Mouse (Mus musculus) small intestine, adult 2 months (tissue): ENCODE results near the gene Tecpr2. TPM values are rescaled to one million over a fixed set of nuclear protein-coding genes. Genes with fewer than 3 reads are reported as not detected.

ENCODE experiments used
- H3K27ac ChIP-seq: fragments of 200-500 bp; 2 replicates; pipeline ENCODE4 v1.5.1; 2012; ENCODE audit warnings: low read depth, low read length, control low read depth, inconsistent platforms; ENCODE audit not compliant: insufficient read depth
- H3K27me3 ChIP-seq: fragments of 200-500 bp; 2 replicates; pipeline ENCODE4 v1.6.1; 2012; ENCODE audit warnings: mild to moderate bottlenecking, moderate library complexity, low read length, inconsistent platforms; ENCODE audit not compliant: control insufficient read depth, insufficient read depth
- H3K36me3 ChIP-seq: fragments of 200-500 bp; 2 replicates; pipeline ENCODE4 v1.6.1; 2012; ENCODE audit warnings: mild to moderate bottlenecking, low read length, control low read depth, inconsistent platforms; ENCODE audit not compliant: control insufficient read depth, insufficient read depth
- H3K4me1 ChIP-seq: fragments of 200-500 bp; 2 replicates; pipeline ENCODE4 v1.6.1; 2012; ENCODE audit warnings: low read length, inconsistent platforms, mixed read lengths; ENCODE audit not compliant: control insufficient read depth, insufficient read depth, insufficient read length
- H3K4me3 ChIP-seq: fragments of 200-500 bp; 2 replicates; pipeline ENCODE4 v1.5.1; 2012; ENCODE audit warnings: low read depth, mild to moderate bottlenecking, control low read depth, inconsistent platforms, low read length, moderate library complexity
- CTCF ChIP-seq: fragments of 200-500 bp; IDR thresholded peaks from 2 replicates; pipeline ENCODE4 v1.5.1; 2012; ENCODE audit warnings: low read depth, mild to moderate bottlenecking, control low read depth, inconsistent platforms, low read length, moderate library complexity, mixed read lengths; ENCODE audit not compliant: insufficient replicate concordance, insufficient read length; ENCODE audit errors: extremely low read depth
- POLR2A ChIP-seq: fragments of 200-500 bp; IDR thresholded peaks from 2 replicates; pipeline ENCODE4 v1.6.1; 2012; ENCODE audit warnings: low read depth, mild to moderate bottlenecking, control low read depth, inconsistent platforms, low read length, moderate library complexity
- WGBS: fragments of 180-500 bp; shearing (Covaris S2); methylation state at CpG from one replicate; pipeline ENCODE4 v1.1.7; 2018; 5-methylcytosine and 5-hydroxymethylcytosine counted together
- polyA plus RNA-seq: library from polyadenylated mRNA; depleted of rRNA; stranded (reverse); fragments of >200 nt; gene quantifications from 2 replicates; pipeline ENCODE4 v1.2.3, GENCODE M21; 2012; rRNA removed

Gene Tecpr2
- 2.2 and 2.5 TPM in 2 replicates for polyA plus RNA-seq

DNA sequence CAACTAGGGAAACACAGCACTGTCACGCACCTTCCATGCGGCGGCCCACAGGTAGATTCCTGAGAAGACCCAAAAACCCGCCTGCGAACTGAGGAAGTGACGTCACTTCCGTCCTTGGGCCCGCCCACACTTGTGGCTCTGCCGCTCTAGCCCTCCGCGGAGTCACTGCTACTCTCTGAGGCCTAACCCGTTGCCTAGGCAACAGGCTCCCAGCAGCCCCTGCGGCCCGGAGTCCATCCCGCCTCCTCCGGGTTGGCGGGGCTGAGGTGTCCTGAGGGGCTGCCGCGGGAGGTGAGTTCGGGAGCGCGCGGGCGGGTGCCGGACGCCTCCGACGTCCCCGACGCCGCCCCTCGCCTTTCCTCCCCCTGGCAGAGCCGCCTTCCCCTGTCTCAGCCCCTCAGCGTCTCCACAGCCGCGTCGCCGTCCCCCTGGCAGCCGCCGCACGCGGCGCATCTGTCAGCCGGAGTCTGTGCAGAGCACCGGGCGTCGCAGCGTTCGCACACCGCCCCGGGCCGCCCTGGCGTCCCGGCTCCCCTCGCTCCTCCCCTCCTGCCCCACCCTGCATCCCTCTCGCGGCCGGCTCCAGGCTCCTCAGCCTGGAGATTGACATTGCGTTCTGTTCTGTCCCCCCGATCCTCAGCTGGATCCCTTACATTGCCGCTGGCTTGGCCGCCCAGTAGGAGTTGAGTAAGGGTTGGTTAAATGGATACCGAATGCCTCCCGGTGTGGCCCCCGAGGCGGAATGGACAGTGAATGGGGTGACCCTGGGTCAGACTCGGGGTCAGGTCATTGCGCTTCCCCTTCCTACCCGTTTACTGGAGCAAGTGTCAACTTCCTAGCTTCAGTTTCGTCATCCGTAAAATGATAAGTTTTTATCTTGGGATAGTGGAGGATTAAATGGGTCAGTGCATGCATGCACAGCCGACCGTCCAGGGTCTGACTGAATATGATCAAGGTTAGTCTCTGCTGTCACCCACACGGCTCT lies at the start of gene Tecpr2, which contains the start of gene Cinp:
Tecpr2 (plus strand) TSS at position 229 of the 985 bp plus-strand sequence.
Cinp (minus strand) TSS at position 110 of the 985 bp plus-strand sequence.
- Histone ChIP-seq H3K36me3 (no peaks in the 10 kb centered on the region), H3K4me3 (peak within 1 kb of the TSS; percentile 94), H3K27me3 (no peaks in the 10 kb centered on the region), H3K27ac (peak within 1 kb of the TSS; percentile 66), H3K4me1 (peaks cover 4% of the 10 kb centered on the region; the same call in 1 of the 2 replicates)
- TF ChIP-seq CTCF = no peak
- peak; percentile 72 for TF ChIP-seq POLR2A
- under 1% methylated on average over 74 of the region's 74 CpGs for WGBS

DNA sequence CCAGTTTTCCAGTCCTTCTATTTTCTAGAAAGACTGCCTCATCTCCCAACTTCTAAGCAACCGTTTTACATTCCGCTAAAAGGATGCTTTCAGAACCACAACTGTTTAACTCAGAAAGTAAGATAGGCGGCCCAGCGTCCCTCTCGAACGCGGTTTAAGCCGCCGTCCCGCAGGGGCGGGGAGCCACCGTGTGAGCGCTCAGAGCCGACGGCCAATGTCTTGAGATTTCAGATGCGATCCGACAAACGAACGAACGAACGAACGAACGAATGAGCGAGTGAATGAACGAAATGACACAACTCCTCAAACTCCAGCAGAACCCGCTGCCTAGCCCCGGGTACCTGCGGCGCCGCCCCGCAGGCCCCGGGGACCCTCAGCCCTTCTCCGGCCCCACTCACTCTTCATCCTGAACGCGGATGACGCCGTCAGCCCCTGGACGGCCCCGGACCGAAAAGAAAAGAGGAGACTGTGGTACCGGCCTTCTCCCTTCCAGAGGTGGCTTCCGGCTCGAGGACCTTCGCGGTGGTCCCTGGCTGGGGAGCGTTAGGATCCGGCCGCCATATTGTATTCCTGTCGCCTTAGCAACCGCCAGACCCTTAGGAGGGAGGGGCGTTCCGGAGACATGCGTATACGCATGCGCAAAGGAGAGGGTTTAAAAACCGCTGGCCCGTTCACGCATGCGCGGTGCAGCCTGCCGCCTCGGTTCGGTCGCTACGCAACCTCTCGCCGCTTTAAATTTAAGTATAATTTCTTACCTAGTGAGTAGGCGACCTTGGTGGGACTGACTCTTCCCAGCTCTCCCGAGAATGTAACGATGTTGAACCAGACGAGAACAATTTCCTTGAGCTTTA lies 48.5 kb upstream of the Tecpr2 start, which contains the start of gene Mok:
Mok (minus strand) TSS at position 592 of the 851 bp plus-strand sequence.
- Histone ChIP-seq H3K27ac (no peak within 1 kb of the TSS), H3K4me3 (peak within 1 kb of the TSS; percentile 91), H3K36me3 (no peaks in the 10 kb centered on the region), H3K27me3 (no peaks in the 10 kb centered on the region), H3K4me1 (no peaks in the 10 kb centered on the region)
- under 1% methylated on average over 71 of the region's 71 CpGs for WGBS
- TF ChIP-seq CTCF (no peak), POLR2A (no peak)

DNA sequence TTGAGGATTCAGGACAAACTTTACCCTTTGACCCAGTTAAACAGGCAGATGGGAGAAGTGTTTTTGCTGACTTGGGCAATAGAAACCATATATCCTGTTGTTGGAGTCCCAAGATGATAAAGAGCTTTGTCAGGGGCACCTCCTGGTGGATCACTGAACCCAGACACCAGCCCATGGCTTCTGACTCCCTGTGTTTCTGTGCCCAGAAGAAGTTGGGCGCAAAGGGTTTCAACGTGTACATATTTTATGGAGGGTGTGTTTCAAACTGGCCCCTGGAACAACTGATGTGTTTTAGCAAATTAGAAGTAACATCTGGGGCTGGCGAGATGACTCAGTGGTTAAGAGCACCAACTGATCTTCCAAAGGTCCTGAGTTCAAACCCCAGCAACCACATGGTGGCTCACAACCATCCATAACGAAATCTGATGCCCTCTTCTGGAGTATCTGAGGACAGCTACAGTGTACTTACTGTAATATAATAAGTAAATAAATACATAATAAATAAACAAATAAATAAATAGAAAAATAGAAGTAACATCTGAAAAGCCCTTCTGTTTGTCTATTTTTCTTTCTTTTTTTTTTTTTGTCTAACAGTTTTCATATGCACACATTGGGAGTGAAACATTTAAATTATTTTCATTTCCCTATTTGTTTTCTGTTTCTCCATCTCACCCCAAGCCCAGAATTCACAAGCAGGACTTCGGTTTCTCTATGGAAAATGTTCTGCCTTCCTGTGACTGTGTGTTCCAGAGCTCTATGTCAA lies 47.2 kb upstream of the Tecpr2 start:
- Histone ChIP-seq H3K4me3 (no peak overlapping the region), H3K36me3 (no peaks in the 10 kb centered on the region), H3K27me3 (no peaks in the 10 kb centered on the region), H3K27ac (no peak overlapping the region), H3K4me1 (no peaks in the 10 kb centered on the region)
- TF ChIP-seq CTCF = no peak
- TF ChIP-seq POLR2A = no peak
- WGBS = 64% methylated on average over 5 of the region's 5 CpGs

DNA sequence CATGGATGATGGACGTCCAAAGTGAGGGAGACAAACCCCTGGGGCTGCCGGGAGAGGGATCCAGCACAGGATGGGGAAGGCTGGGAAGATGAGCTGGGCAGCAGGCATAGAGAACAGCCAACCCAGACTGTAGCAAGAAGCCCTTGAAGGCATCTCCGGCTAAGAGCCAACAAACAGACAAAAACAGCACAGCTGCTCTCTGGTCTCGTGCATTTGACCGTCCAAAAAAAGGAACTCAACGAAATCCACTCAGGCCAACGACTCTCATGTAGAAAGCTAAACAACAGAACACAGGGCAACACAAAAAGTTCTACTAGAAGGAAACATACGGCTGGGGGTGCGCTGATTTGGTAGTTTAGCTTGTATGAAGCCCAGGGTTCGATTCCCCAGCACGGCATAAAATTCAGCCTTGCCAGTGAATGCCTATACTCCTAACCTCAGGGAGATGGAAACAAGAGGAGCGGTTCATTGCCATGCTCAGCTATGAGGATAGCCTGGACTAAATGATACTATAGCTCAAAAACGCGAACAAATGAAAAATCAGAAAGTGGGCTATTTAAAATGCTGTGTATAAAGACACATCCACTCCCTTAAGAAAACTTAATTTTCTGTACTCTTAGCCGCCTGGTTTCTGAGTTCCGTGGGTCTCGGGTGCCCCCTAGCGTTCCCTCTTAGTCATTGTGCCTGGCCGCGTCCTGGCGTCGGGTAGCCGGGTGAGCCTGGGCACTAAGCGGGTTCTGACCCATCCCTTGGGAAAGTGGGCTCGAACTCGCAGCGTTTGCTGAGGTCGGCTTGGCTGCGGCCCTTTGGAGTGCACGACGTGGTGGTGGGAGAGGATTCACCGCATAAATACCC lies 45.6 kb upstream of the Tecpr2 start:
- no peaks in the 10 kb centered on the region for H3K36me3 ChIP-seq
- TF ChIP-seq POLR2A = no peak
- peak; percentile 90 for TF ChIP-seq CTCF
- 20% methylated on average over 32 of the region's 32 CpGs for WGBS
- H3K27me3 ChIP-seq = no peaks in the 10 kb centered on the region
- peak overlapping the region; percentile 74 for H3K4me3 ChIP-seq
- no peak overlapping the region for H3K27ac ChIP-seq
- no peaks in the 10 kb centered on the region for H3K4me1 ChIP-seq

DNA sequence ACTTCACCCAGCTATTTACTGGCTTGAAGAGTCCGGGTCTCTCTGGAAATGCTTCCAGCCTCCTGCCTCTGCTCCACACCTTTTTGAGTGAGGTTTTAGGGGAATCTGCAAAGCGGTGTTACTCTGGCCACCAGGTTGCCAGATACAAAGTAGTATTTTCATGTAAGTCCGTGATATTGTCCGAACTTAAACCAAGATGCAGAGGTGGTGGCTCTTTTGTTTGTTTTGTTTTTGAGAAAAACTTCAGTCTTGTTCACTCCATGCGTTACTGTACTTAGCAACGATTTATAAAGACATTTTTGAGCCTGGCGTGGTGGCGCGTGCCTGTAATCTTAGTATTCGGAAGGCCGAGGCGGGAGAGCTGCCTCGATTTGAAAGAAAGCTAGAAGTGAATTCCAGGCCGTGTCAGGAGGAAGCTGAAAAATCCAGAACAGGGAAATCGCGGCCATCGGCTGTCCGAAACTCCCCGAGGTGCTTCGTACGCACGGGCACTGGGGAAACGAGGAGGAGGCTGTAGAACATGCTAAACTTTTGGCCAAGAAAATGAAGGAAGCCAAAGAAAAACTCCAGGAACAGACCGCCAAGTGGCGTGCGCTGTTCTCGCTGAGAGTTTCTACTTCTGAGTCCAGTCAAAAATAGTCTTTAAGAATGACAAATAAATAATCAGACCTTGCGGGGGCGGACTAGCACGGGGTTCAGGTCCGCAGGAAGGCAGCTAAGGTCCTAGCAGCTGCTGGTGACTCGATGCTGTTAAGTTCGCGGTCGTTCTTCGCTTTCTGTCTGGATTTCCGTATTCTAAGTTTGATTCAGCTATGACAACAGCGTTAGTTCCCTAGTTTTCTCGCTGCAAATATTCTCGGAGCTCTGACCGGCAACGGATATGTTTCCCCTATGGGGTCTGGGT lies 44.6 kb upstream of the Tecpr2 start:
- Histone ChIP-seq H3K4me3 (peak overlapping the region; percentile 74), H3K27me3 (no peaks in the 10 kb centered on the region), H3K36me3 (no peaks in the 10 kb centered on the region), H3K27ac (peak overlapping the region; percentile 70), H3K4me1 (no peaks in the 10 kb centered on the region)
- TF ChIP-seq CTCF (peak; percentile 16; the same call in 1 of the 2 replicates), POLR2A (no peak)
- WGBS = under 1% methylated on average over 42 of the region's 42 CpGs
